Mouse (Mus musculus): ENCODE data around the gene Cbx7. TPM values are rescaled to one million over a fixed set of nuclear protein-coding genes. Genes with fewer than 3 reads are reported as not detected.

The Cbx7 gene
- total RNA-seq, 2 experiments from 2014 or later = 49.8 to 50.3 TPM

DNA sequence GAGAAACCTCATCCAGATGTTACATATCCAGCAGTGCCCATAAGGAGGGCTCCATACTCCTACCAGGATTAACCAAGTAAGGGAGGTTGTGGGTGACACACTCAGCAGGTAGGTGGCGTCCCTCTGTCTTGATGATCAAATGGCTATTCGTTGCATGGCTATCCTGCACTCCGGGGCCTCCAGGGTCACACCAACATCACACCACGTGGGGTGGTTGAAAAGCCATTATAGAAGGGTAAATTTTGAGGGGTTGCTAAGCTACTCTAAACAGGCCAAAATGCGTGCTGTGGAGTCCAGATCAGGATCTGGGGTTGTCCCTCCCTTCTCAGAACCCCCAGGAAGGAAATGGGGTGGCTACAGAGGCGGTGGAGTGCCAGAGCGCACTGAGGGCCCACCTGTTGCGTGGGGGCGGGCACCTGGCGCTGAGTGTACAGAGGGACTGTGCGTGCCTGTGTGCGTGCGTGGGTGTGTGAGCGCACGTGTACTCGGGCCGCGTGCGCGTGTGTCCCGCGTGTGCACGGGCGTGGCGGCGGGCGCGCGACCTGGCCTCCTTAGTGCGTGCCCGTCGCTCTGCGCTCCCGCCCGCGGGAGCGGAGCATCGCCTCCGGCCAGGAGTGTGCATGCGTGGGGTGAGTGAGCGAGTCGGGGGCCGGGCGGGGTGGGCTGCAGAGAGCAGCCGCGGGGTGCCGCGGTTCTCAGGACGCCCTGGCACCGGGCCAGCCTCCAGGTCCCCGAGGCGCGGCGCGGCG, 41.0 kb upstream of the Cbx7 start:
- DNase-seq (ENCODE audit: low spot score in 2 of 2) = peak; percentile 84 to 85
- peak; percentile 55 for TF ChIP-seq CTCF (conservative IDR thresholded peaks at IDR 0.05)
- peak overlapping the region; percentile 99 for H3K27ac ChIP-seq
- peak overlapping the region; percentile 90 for H3K4me3 ChIP-seq

DNA sequence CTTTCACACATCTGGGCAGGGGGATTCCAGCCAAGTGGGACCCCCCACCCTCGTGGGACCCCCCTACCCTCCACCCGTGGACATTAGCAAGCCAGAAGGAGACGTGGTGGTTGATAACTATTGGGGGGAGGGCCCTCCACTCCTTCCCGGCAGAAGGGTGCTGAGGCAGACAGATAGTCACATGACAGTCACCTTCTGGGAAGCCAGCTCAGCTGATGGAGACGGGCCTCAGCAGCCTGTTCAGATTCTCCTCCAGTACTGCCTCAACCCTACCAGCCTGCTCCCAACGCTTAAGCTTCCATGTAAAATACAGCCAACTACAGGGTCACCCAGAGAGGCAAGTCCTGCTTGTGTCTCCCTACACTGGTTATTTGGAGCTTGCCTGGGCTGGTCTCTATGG, 40.3 kb upstream of the Cbx7 start:
- peak in 1 of 2 experiments; percentile 47 for DNase-seq (ENCODE audit: low spot score in 2 of 2)
- Histone ChIP-seq H3K27ac (peak overlapping the region; percentile 99), H3K4me3 (peak overlapping the region; percentile 90)
- no peak for TF ChIP-seq CTCF (conservative IDR thresholded peaks at IDR 0.05)

DNA sequence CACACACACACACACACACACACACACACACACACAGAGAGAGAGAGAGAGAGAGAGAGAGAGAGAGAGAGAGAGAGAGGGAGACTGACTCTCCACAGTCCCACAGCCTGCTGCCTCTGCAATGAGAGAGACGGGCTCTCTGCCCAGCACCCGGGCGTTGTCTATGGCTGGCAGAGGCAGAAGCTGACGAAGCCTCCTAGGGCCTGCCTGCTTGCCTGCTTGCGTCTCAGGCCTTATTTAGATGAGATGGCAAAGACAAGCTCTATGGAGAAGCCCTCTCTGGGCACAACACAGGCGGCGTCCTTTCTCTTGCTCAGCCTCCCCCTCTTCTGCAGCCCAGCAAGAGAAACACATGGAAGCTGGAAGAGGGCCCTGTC, 39.3 kb upstream of the Cbx7 start:
- TF ChIP-seq CTCF (conservative IDR thresholded peaks at IDR 0.05) = no peak

DNA sequence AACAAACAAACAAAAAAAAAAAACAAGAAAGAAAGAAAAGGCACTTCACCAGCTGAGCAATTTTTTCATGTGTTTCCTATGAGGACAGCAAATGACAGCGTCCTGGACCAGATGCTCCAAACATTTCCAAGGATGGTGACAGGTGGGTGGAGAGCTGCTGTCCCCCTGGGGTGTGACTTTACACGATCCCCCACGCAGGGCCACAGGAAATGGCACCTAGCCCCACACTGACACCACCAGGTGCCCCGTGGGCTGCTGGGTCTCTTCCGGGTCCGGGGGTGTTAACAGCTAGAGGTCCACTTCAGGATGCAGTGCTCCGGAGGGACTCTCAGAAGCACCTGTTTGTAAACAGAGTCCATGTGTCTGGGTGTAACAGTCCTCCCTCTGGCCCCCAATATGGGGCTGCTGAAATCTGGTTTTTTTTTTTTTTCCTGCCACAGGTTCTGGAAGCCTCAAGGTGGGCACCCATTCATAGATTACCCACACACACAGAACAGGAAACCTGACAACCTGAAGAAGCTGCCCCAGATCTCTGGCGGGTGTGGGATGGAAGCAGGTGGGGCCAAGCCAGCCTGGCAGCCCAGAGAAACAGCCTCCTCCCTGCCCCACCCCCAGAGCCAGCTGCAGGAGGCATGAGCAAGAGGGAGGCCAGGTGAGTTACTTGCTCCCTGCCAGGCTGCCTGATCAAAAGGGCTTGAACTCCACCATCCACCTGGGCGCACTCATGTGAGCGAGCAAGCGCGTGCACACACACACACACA, 38.7 kb upstream of the Cbx7 start:
- Histone ChIP-seq H3K4me3 (no peak overlapping the region), H3K27ac (peak overlapping the region; percentile 36; the same call in 1 of the 2 replicates)
- TF ChIP-seq CTCF (conservative IDR thresholded peaks at IDR 0.05) = no peak
- no peak for DNase-seq (ENCODE audit: low spot score in 2 of 2)

More for the DNA sequence above, 39.3 kb upstream of the Cbx7 start:
- peak overlapping the region; percentile 99 for H3K27ac ChIP-seq
- H3K4me3 ChIP-seq = peak overlapping the region; percentile 30
- peak; percentile 72 to 78 for DNase-seq (ENCODE audit: low spot score in 2 of 2)

DNA sequence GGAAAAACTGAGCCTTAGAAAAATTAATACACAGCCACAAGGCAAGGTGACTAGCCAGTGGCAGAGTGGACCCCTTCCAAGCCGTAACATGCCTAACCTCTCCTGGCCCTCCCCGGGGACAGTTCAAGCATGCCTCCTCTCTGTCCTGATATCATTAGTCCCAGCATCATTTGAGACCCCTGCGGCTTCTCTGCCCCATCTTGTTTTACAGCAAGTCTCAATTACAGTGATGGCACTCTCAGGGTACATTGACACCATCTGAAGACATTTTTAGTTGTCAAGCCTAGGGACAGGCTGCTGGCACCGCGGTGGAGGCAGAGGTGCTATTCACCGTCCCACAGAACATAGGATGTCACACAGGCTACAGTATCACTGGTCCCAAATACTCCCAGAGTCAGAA, 37.5 kb upstream of the Cbx7 start:
- Histone ChIP-seq H3K4me3 (no peak overlapping the region), H3K27ac (no peak overlapping the region)
- DNase-seq (ENCODE audit: low spot score in 2 of 2) = no peak
- no peak for TF ChIP-seq CTCF (conservative IDR thresholded peaks at IDR 0.05)

DNA sequence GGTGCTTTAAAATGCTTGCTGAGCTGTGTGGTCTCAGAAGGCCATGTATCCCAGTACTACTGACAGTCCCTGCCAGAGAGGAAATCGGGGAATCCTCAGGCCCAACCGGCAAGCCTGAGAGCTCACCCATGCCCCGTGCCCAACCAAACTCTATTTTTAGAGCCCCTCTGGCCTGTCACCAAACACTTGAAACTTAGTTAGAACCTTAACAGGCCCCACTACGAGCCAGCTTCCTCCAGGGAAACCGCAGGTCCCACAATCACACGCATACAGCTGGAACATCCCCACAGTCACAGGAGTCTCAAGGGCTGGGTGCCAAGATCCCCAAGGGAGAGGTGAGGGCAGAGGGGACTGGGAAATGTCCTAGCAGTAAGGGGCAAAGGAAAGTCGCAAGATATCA, 35.2 kb upstream of the Cbx7 start:
- peak overlapping the region; percentile 32; the same call in 1 of the 2 replicates for H3K27ac ChIP-seq
- no peak overlapping the region for H3K4me3 ChIP-seq
- TF ChIP-seq CTCF (conservative IDR thresholded peaks at IDR 0.05) = no peak
- DNase-seq (ENCODE audit: low spot score in 2 of 2) = no peak

DNA sequence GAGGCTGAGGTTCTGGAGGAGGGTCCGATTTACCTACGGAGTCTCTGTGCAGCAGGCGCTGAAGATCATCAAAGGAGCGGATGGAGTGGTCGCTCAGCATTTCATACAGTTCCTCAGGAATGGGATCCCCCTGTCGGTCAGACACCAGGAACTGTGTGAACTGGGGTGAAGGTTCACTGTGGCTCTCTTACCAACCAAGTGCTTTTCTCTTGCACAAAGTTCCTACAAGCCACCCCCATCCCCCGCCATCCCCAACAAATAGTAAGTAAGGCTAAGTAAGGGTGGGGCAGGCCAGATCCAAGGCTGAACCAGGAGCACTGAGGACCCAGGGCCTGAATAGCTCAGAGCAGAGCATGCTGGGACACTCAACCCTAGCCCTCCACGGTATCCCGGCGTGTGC, 34.5 kb upstream of the Cbx7 start:
- Histone ChIP-seq H3K4me3 (no peak overlapping the region), H3K27ac (peak overlapping the region; percentile 71; the same call in 1 of the 2 replicates)
- no peak for DNase-seq (ENCODE audit: low spot score in 2 of 2)
- TF ChIP-seq CTCF (conservative IDR thresholded peaks at IDR 0.05) = no peak

DNA sequence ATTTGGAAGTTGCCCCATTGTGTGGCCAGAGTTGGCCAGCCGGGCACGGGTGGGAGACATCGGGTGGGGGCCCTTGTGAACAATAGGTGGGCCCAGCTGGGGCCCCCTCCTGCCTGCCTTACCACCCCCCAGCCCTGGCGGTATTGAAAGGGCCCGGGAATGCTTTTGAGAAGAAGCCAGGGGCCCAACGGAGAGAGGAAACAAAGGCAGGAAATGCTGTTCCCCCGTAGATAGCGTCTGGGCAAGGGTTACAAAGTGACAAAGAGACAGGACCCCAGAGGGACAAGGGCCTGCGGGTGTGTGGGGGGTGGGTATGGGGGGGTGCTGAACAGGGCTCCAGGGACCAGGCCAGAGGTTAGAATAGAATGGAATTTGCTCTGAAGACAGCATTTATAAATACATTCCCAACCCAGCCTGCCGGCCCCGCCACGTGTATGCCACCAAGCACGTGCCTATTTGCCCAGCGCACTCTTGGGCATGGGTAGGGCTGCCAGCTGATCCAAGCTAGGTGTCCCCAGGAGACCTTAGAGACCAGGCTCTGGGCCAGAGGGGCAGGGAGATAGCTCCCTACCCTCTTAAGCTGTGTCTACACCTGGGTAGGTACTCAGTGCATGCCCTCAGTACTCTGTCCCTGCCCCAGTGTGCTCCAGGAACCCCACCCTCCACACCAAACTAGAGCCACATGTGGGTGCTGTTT, 33.9 kb upstream of the Cbx7 start:
- Histone ChIP-seq H3K27ac (peak overlapping the region; percentile 71), H3K4me3 (no peak overlapping the region)
- TF ChIP-seq CTCF (conservative IDR thresholded peaks at IDR 0.05) = no peak
- DNase-seq (ENCODE audit: low spot score in 2 of 2) = no peak

DNA sequence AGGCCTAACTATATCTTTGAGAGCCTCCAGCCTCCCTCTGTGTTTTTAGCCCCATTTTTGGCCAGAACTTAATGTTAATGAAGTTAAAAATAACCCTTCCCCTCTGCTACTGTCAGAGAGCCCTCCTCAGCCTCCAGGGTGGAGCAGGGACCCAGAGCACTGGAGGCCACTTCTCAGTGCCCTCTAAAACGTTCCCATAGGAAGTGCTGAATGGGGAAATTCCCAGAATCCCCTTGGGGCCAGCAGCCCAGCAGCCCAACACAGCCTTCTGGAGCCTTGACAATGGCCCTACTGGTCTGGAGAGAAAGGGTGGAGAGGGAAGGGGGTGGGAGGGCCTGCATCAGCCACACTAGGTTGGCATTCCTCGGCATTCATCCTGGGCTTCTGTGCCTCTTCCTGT, 32.7 kb upstream of the Cbx7 start:
- peak overlapping the region; percentile 71 for H3K27ac ChIP-seq
- no peak for DNase-seq (ENCODE audit: low spot score in 2 of 2)
- TF ChIP-seq CTCF (conservative IDR thresholded peaks at IDR 0.05) = no peak
- no peak overlapping the region for H3K4me3 ChIP-seq

DNA sequence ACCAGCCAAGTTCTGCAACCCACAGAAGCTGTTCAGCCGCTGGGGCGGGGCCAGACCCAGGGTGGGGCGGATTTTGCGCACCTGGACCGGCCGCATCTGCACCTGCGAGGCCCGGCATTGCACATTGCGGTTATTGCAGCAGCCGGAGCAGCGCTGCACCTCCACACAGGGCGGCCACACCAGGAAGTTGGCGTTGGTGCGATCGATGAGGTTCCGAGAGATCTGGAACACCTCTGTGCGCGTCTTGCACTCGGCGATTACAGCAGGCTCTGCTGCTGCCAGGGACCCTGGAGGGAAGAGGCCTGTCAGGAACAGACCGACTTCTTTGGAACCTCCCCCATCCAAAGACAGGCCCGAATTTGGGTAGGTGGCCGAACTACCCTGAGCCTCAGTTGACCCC, 30.7 kb upstream of the Cbx7 start:
- no peak overlapping the region for H3K27ac ChIP-seq
- H3K4me3 ChIP-seq = no peak overlapping the region
- TF ChIP-seq CTCF (conservative IDR thresholded peaks at IDR 0.05) = no peak
- no peak for DNase-seq (ENCODE audit: low spot score in 2 of 2)

DNA sequence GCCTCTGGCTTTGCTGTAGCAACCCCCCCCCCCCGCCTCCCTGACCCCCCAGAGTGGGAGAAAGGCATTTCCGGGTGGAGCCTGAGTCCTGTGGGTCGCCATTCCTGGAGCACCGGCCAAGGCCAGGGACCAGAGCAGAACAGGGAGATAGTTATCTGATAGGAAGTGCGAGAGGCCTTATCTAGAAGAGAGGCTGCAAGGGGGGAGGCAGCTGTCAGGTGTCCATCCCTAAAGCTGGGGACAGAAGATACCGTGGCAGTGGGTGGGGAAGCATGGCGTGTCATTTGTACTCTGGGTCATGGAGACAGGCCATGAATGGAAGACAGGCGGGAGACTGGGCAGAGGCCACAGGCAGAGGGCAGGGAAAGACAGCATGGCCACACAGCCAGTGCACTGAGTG, 29.8 kb upstream of the Cbx7 start:
- no peak for DNase-seq (ENCODE audit: low spot score in 2 of 2)
- Histone ChIP-seq H3K27ac (no peak overlapping the region), H3K4me3 (no peak overlapping the region)
- TF ChIP-seq CTCF (conservative IDR thresholded peaks at IDR 0.05) = no peak

DNA sequence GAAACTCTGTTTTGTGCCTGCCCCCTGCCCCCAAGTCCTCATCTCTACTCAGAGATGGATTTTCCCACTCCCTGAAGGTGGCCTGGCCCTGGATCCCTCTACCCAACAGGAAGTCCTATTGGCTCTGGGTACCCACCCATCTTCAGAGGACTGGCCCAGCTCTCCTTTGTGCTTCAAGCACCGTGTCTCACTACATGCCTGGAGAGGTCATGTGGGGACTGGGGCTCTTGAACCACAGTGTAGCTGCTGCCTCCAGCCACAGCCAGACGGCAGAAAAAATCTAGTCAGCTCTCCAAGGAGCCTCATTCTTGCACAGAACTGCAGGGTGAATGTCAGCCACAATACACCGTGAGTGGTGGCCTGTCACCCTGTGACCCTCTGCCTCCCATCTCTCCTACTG, 27.1 kb upstream of the Cbx7 start:
- Histone ChIP-seq H3K4me3 (no peak overlapping the region), H3K27ac (no peak overlapping the region)
- no peak for DNase-seq (ENCODE audit: low spot score in 2 of 2)
- no peak for TF ChIP-seq CTCF (conservative IDR thresholded peaks at IDR 0.05)

DNA sequence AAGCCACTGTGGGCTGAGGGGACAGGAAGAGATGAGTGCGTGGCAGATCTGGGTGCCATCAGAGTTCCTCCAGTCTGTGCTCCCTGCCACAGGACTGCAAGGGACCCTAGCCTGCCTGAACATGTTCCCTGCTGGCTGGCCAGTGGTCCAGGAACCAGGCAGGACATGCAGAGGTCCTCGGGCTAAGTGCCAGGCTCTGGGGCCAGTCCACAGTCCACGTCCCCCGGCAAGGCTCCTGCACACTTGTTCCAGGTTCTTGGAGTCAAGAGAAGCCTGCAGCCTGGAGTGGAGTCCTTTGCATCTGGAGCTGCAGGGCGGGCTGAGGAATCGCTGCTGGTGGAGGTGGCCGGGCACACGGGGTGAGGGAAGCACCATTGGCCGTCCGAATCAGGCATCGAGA, 25.9 kb upstream of the Cbx7 start:
- H3K27ac ChIP-seq = no peak overlapping the region
- DNase-seq (ENCODE audit: low spot score in 2 of 2) = no peak
- H3K4me3 ChIP-seq = no peak overlapping the region
- no peak for TF ChIP-seq CTCF (conservative IDR thresholded peaks at IDR 0.05)

Data from layer of hippocampus, adult 2 months (tissue).